Mouse (Mus musculus) CH12.LX (cell line): ENCODE measurements around the gene Zfp385c.

Experiments
- E2F4 ChIP-seq: IDR thresholded peaks from 2 replicates; pipeline ENCODE4 v1.6.1; 2011; ENCODE audit warnings: low read depth, low read length, improper control_type of control experiment; ENCODE audit not compliant: insufficient replicate concordance
- JUND ChIP-seq: conservative IDR thresholded peaks from 2 replicates; pipeline ENCODE4 v1.6.1; 2011; ENCODE audit warnings: low read depth, low read length, improper control_type of control experiment
- MAX ChIP-seq: IDR thresholded peaks from 2 replicates; pipeline ENCODE4 v1.6.1; 2011; ENCODE audit warnings: low read length, improper control_type of control experiment

GRCm38 (mm10) chr11:100718866-100719265 is 26.6 kb upstream of the Zfp385c start:
- TF ChIP-seq E2F4 (no peak), MAX (no peak), JUND (no peak)
